Mouse (Mus musculus) retina, postnatal 1 day (tissue): ENCODE data around the gene Ppp4r1.
A peak's percentile ranks its signal among the peaks of the same experiment; 100 is the strongest.

Experiments
- DNase-seq: peaks from one replicate; pipeline ENCODE4 v3.0.0-alpha.2; 2012

The Ppp4r1 gene

GRCm38 (mm10) chr17:65811032-65811431 is 28.7 kb downstream of the Ppp4r1 start:
- DNase-seq: no peak

GRCm38 (mm10) chr17:65813763-65814162 is 31.4 kb downstream of the Ppp4r1 start:
- DNase-seq: no peak

- DNase-seq: no peak
Observed at GRCm38 (mm10) chr17:65820197-65820596, 37.8 kb downstream of the Ppp4r1 start.

- DNase-seq: no peak
Observed at GRCm38 (mm10) chr17:65822423-65822822, 40.0 kb downstream of the Ppp4r1 start.

- DNase-seq: no peak
Observed at GRCm38 (mm10) chr17:65824246-65824645, 41.9 kb downstream of the Ppp4r1 start.

- no peak for DNase-seq
Observed at GRCm38 (mm10) chr17:65826257-65826656, 43.9 kb downstream of the Ppp4r1 start.

- no peak for DNase-seq
Observed at GRCm38 (mm10) chr17:65827119-65827840, 44.9 kb downstream of the Ppp4r1 start.

- no peak for DNase-seq
Observed at GRCm38 (mm10) chr17:65827904-65828303, 45.5 kb downstream of the Ppp4r1 start.

- DNase-seq: no peak
Observed at GRCm38 (mm10) chr17:65828951-65829350, 46.6 kb downstream of the Ppp4r1 start.

GRCm38 (mm10) chr17:65830216-65830863 is 48.0 kb downstream of the Ppp4r1 start:
- DNase-seq: no peak

GRCm38 (mm10) chr17:65833891-65834290 is 51.5 kb downstream of the Ppp4r1 start:
- DNase-seq: no peak

GRCm38 (mm10) chr17:65836746-65837145 is 54.4 kb downstream of the Ppp4r1 start:
- DNase-seq: no peak

- DNase-seq: no peak
Observed at GRCm38 (mm10) chr17:65839541-65840256, 57.3 kb downstream of the Ppp4r1 start.

GRCm38 (mm10) chr17:65842669-65843381 is 60.5 kb downstream of the Ppp4r1 start:
- DNase-seq: no peak

- no peak for DNase-seq
Observed at GRCm38 (mm10) chr17:65845423-65845822, 63.0 kb downstream of the Ppp4r1 start.

GRCm38 (mm10) chr17:65847694-65848449 is 65.5 kb downstream of the Ppp4r1 start:
- DNase-seq: no peak

GRCm38 (mm10) chr17:65850487-65850886 is 68.1 kb downstream of the Ppp4r1 start:
- no peak for DNase-seq

GRCm38 (mm10) chr17:65851749-65852148 is 69.4 kb downstream of the Ppp4r1 start:
- no peak for DNase-seq

GRCm38 (mm10) chr17:65853326-65853725 is 71.0 kb downstream of the Ppp4r1 start:
- DNase-seq: no peak

- no peak for DNase-seq
Observed at GRCm38 (mm10) chr17:65854006-65854405, 71.6 kb downstream of the Ppp4r1 start.

- DNase-seq: no peak
Observed at GRCm38 (mm10) chr17:65857617-65858016, 75.2 kb downstream of the Ppp4r1 start.

GRCm38 (mm10) chr17:65862579-65862978 is 80.2 kb downstream of the Ppp4r1 start:
- peak; percentile 68 for DNase-seq
